Mouse (Mus musculus) bone marrow macrophage, adult 2 months (primary cell): ENCODE results near the gene Col5a1. TPM values are rescaled to one million over a fixed set of nuclear protein-coding genes. Genes with fewer than 3 reads are reported as not detected.

Experiments used
- H3K27ac ChIP-seq: 2 replicates; pipeline ENCODE4 v1.5.1; 2012; ENCODE audit warnings: low read depth, low read length; ENCODE audit not compliant: insufficient read depth
- H3K4me1 ChIP-seq: 2 replicates; pipeline ENCODE4 v1.6.1; 2012; ENCODE audit warnings: low read length; ENCODE audit not compliant: control insufficient read depth, insufficient read depth
- H3K4me3 ChIP-seq: 2 replicates; pipeline ENCODE4 v1.5.1; 2012; ENCODE audit warnings: mild to moderate bottlenecking, low read length, moderate library complexity; ENCODE audit not compliant: insufficient read depth
- CTCF ChIP-seq: IDR thresholded peaks from 2 replicates; pipeline ENCODE4 v1.5.1; 2012; ENCODE audit warnings: low read depth, mild to moderate bottlenecking, low read length, moderate library complexity
- POLR2A ChIP-seq: IDR thresholded peaks from 2 replicates; pipeline ENCODE4 v1.6.1; 2012; ENCODE audit warnings: mild to moderate bottlenecking, low read depth, low read length, borderline replicate concordance
- polyA plus RNA-seq: library from polyadenylated mRNA; stranded (reverse); fragments of >200 nt; gene quantifications from 2 replicates; pipeline ENCODE4 v1.2.4, GENCODE M21; 2012; ENCODE audit not compliant: missing spikeins, insufficient read depth, insufficient read length

The Col5a1 gene
- polyA plus RNA-seq, 1 experiment, result 1.5 TPM

DNA sequence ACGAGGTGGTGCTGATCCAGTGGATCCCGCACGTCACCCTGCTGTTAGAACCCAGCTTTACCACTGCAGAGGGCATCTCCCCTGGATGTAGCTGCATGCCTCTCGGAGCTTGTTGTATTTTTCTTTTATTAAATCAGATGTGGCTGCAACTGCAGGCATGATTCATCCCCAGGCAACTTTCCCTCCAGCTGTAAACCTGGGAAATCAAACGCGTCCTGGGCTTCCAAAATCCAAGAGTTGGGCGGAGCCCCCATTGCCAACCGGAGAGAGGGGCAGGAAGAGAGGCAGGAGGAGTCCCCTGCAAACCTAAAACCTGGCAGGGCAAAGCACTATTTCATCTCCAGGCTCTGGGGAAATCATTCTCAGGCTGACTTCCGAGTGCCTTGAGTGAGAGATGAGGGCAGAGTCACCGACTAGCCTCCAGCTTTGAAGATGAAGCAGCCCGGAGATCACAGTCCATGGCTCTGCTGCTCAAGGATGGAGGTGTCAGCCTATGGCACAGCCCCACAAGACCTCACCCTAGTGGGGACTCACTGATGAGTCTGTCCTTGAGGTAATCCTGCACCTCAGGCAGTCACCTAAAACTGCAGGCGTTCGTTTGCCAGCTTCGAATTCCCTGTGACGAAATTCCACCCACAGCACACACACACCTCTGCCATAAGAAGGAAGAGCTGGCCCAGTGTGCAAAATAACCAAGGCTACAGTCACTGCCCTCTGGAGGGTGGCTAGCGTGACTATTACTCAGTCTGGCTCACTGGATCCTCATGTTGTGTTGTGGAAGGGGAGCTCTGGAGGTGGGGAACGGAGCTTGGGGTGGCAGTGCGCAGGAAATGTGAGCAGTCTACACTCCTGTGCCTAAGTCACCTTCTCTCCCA lies 21.5 kb upstream of the Col5a1 start:
- no peak overlapping the region for H3K27ac ChIP-seq
- TF ChIP-seq CTCF (no peak), POLR2A (no peak)
- no peaks in the 10 kb centered on the region for H3K4me1 ChIP-seq
- H3K4me3 ChIP-seq, result no peak overlapping the region

DNA sequence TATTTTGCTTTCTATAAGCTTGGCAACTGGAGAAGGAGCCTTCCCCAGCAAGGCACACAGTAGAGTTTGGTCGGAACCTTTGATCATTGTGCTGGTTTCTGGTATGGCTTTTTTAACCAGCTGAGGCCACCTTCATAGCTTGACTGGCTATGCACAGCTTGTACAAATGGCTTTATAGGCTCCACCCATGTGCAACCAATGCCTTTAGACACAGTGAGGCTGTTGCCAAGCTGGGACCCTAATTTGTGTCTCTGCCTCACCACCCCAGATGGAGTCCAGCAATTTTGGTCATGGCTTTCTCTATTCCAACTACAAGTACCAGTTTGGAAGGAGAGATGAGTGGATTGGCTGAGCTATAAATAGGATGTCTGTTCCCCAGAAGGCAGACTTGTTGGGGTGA lies 15.6 kb upstream of the Col5a1 start:
- H3K4me1 ChIP-seq, result no peaks in the 10 kb centered on the region
- H3K4me3 ChIP-seq, result no peak overlapping the region
- TF ChIP-seq POLR2A (no peak), CTCF (no peak)
- H3K27ac ChIP-seq, result no peak overlapping the region

DNA sequence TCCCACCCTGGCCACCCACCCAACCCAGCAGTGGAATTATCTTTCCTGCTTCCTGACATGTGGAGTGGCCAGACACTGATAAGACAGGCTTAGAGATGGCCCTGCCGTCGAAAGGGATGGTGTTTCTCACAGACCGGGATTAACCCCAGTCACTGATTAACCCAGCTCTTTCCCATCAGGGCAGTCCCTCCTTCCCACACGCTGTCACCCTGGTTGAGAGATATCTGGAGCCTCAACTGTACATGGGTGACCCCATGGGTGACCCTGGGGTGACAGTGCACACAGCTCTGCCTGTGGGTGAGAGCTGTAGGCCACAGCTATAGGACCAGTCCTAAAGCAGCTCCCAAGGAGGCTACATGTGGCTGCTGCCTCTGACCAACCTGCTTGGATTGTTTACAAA lies 15.2 kb upstream of the Col5a1 start:
- H3K4me1 ChIP-seq, result no peaks in the 10 kb centered on the region
- H3K27ac ChIP-seq, result no peak overlapping the region
- H3K4me3 ChIP-seq, result no peak overlapping the region
- no peak for TF ChIP-seq POLR2A
- TF ChIP-seq CTCF, result no peak

DNA sequence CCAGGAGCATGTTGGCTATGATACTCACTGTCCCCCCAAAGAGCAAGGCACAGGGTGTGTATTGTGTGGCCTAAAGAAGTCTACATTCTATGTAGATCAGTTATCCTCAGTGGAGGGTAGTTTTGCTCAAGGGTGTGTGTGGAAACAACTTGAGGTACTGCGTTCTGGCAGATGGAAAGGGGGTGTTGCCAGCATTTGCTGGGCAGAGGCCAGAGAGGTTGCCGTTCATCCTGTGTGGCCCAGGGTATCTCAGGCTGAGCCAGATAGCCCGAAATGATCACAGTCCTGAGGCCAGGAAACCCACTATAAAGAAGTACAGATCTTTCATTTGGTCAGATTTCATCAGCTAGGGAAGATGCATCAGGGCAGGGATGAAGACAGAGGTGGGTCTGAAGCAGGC lies 13.9 kb upstream of the Col5a1 start:
- TF ChIP-seq POLR2A (no peak), CTCF (no peak)
- H3K4me1 ChIP-seq, result no peaks in the 10 kb centered on the region
- H3K27ac ChIP-seq, result no peak overlapping the region
- H3K4me3 ChIP-seq, result no peak overlapping the region

DNA sequence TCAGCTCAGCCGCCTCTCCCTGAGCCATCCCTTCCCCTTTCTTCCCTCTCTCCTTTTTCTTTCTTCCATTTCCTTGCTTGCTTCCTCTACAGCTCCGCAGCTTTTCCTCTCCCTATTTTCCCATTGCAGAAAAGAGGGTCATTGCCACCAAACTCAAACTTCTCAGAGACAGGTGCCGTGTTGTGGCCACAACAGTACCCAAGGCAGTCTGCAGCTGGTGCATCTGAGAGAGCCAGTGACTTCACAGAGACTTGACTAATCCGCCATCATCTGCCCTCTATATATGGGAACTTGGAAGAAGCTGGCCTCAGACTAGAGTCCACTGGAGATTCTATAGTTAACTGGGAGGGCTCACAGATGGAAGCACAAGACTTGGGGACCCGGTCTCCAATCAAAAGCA lies 13.2 kb upstream of the Col5a1 start:
- TF ChIP-seq POLR2A (no peak), CTCF (no peak)
- no peak overlapping the region for H3K27ac ChIP-seq
- H3K4me1 ChIP-seq, result no peaks in the 10 kb centered on the region
- H3K4me3 ChIP-seq, result no peak overlapping the region

DNA sequence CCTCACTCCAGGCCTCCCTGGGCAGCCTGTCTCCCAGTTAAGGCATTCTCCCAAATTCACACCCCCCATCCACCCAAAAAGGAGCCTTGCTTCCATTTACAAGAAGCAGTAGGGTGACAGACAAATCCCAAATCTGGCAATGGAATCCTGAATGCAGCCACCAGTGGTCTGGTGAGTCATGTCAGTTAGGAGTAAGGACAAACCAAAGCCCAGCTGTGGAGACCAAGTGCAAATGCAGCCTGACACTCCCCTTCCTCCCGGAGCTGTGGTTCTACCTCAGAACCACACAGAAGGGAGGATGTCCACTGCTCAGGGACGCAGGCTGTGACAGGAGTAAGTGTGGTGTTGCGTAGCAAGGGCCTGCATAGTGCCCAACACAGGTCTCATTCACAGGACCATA lies 11.6 kb upstream of the Col5a1 start:
- H3K27ac ChIP-seq, result no peak overlapping the region
- no peak overlapping the region for H3K4me3 ChIP-seq
- TF ChIP-seq CTCF (no peak), POLR2A (no peak)
- no peaks in the 10 kb centered on the region for H3K4me1 ChIP-seq

DNA sequence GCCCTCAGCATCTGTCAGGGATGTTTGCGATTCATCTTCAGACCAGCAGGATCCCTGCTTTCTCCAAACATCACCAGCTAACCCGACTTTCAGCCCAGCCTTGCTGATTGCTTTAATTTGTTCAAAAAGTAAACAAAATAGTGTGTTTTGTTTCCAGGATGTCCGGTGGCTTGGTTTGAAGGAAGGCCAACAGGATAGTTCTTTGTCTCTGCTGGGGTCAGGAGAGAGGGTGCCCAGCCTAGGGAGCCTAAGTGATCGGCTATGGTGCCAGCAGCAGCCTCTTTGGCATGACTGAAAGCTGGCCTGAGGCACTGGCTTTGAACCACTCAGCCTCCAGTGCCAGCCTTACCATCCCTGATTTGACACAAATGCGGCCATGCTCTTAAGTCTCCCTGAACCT lies 11.0 kb upstream of the Col5a1 start:
- Histone ChIP-seq H3K27ac (no peak overlapping the region), H3K4me3 (no peak overlapping the region), H3K4me1 (no peaks in the 10 kb centered on the region)
- TF ChIP-seq CTCF (no peak), POLR2A (no peak)

DNA sequence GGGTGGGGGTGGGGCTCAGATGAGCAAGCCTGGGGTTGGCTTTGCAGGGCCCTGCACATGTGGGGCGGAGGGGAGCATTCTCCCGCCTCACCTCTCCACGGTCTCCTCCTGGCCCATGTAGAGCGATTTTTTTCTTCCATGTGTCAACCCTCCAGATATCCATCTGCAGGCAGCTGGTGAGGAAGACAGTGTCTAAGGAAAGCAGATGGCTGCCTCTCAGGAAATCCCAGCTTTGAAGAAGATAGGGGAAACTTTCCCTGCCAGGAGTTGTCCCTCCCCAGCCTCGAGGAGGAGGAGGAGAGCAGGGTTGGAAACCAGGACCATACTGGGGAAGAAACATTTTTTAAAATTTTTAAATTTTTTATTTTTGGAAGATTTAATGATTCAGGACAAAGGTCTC lies 10.4 kb upstream of the Col5a1 start:
- no peak for TF ChIP-seq POLR2A
- no peak overlapping the region for H3K27ac ChIP-seq

DNA sequence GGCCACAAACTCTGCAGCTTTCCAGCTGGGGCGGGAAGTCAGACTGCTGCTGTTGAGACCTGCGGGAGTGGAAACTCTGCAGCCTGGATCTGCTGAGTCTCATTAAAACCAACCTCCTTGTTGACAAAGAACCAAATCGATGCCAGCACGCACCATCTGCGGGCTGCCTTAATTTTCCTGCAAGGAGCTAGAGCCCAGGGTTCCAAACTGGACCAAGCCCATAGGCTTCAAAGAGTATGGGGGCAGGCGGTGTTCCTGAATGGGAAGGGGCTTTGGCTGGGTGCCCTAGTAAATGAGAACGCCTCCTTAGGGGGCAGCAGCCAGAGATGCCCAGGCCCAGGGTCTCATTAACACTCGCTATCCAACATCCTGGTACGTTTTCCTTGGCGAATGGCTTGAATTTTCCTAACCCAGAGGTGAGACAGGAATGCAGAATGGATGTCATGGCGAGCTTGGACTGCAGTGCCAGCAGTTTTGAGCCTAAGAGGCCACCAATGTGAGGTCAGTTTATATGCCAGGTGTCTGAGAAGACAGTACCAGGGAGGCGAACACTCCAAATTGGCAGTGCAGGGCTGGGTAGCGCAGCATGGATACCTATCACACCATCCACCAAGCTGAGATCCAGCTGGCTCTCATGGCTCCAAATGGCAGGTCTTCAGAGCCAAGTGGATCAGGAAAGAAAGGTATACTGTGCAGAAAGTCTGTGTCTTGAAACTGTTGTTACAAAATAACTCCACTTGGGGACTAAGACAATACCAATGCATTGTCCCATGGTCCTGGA lies 9.3 kb upstream of the Col5a1 start:
- Histone ChIP-seq H3K4me3 (no peak overlapping the region), H3K4me1 (no peaks in the 10 kb centered on the region), H3K27ac (no peak overlapping the region)
- no peak for TF ChIP-seq CTCF
- no peak for TF ChIP-seq POLR2A

More for the DNA sequence above, 10.4 kb upstream of the Col5a1 start:
- Histone ChIP-seq H3K4me3 (no peak overlapping the region), H3K4me1 (no peaks in the 10 kb centered on the region)

DNA sequence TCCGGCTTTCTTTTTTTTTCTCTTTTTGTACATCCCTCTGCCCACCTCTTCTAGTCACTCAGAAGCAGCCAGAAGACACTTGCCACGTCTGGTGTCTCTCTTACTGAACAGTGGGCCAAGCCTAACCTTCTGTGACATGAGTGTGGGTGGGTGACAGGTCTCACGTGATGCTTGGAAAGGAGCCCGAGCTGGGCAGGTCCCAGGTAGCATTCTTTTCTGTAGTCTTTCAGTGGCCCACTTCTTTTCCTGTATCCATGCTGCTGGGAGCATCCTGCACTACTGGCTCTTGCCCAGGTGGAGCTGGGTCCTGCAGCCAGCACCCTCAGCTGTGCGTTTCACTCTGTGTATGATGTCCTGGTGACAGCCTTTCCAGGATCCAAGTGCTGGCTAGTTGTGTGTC lies 8.2 kb upstream of the Col5a1 start:
- no peak overlapping the region for H3K4me3 ChIP-seq
- no peaks in the 10 kb centered on the region for H3K4me1 ChIP-seq
- TF ChIP-seq POLR2A, result no peak
- no peak overlapping the region for H3K27ac ChIP-seq
